Mouse (Mus musculus): Measurements from ENCODE around the gene Rgs16.

Gene Rgs16

GRCm38 (mm10) chr1:153721565-153722310, 18.4 kb upstream of the Rgs16 start:
- DNase-seq (ENCODE audit: low spot score): no peak

GRCm38 (mm10) chr1:153723426-153723825, 16.7 kb upstream of the Rgs16 start:
- no peak for DNase-seq (ENCODE audit: low spot score)

DNA sequence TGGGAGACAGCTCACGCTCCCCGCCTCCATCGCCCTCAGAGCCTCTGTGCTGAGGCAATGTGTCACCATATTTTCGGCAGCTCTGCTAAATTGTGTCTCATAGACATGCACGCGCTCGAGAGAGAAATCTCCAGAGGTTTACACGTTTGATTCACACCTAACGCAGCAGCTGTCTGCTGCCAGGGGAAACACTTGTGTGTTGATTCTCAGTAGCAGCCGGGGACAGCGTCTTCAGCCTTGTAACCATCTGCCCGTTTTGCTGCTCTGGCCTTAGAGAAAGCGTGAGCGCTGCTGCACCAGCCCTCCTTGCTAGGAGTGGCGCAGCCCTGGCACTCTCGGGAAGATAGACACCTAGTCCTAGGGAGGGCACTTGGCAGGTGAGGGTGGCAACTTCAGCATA, 13.5 kb upstream of the Rgs16 start:
- DNase-seq (ENCODE audit: low spot score): no peak

DNA sequence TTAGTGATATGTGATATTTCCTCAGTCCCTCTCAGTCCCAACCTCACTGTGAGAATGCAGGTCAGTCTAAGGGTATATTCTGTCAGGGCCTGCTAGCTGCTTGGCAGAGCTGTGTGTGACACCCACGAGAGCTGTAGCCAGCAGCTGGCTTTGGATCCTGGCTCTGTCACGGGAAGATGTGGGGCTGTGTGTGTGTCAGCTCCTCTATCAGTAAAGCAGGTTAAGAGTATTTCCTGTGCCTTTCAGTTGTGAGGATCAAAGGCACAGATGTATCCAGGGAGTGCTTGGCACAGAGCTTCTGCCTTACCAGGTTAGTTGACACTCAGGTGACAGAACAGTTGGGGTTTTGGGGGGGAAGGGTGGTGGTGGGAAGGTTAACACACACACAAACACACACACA, 10.3 kb upstream of the Rgs16 start:
- no peak for DNase-seq (ENCODE audit: low spot score)

- DNase-seq (ENCODE audit: low spot score): no peak
Observed at GRCm38 (mm10) chr1:153730671-153731070, 9.5 kb upstream of the Rgs16 start.

DNA sequence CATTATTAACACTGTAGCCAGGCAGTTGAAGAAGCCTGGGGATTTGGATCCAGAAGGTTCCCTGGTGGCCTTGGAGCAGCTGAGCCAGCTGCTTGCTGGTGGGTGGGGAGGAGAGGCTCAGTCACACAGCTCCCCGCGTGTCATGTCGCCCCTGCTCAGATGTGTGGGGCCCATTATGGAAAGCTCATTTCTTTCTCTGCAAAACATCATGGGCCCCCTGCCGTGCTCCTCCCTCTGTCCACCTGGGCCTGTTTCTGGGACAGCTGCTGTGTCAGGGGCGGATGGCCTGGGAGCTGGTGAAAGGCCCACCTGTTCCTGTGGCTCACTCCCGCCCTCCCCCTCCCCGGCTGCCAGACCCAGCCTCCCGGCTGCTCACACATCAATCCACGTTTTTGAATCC, 7.0 kb upstream of the Rgs16 start:
- DNase-seq (ENCODE audit: low spot score): no peak

DNA sequence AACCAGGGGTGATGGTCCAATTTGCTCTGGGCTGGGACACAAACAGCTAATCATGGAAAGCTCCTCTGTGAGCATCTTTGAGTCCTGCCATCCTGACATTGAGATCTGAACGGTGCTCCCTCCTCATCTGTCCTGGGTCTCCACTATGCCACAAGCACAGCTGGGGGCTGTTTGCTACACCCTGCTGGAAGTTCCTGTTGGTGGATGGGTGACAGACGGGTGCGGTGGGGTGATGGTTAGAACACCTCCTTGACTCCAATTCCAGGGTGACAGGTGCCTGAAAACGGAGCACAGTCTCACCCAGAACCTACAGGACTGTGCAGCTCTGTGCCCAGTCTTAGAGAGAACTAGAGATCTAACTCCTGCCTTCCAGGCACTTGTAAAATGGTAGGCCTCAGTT, 5.3 kb upstream of the Rgs16 start:
- no peak for DNase-seq (ENCODE audit: low spot score)

DNA sequence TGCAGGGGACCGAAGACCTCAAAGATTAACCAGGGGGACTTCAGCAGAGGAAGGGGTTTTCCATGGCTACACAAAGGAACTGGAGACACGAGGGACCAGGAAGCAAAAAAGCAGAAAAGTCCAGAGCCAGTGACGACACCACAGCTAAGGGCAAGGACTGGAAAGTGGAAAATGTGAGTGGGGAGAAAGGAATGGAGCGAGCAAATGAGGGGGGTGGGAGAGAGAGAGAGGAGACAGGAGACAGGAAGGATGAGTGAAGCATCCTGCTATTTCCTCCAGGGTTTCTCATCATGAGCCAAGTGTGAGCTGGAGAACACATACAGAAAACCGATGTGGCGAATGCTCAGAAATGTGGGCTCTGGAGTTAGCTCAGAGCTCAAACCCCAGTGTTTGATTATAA, 4.1 kb upstream of the Rgs16 start:
- DNase-seq (ENCODE audit: low spot score): no peak

DNA sequence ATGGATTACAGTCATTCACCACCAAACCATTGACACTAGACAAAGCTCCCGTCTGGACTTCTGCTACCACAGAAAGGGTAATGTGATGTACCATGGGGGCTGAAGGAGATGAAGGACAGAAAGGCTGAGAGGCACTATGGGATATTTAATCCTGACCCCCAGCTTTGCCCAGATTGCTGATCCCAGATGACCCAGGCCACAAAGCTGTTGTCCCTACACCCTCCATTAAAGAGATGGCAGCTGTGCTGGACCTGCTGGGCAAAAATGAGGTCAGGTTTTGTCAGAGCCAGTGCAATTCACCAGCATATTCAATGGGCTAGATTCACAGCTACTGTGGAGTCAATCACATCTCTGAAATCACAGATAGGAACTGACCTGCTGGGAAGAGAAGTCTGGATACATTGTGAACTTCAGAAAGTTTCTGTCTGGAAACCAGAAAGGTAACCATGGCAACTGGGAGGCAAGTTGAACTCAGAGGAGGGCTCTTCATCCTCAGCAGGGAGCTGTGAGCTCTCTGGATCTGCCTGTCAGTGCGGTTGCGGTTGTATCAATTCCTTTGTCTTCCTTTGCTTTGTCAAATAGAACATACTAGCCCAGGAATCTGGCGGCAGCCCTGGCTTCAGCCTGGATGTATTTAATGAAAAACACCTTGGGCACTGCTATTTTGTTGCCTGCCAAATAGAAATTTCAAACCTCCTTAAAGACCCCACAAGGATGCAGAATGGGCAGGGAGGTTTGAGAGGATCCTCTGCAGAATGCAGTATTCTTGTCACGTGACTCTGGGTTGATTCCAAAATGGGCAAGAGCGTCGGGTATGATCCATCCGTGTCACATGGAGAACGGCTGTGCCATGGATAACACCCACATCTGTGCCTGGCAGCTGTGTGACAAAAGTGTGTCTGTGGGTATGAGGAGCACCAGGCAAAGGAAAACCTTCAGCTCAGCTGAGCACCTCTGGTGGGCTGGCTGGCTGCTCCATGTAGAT, 2.8 kb upstream of the Rgs16 start:
- DNase-seq (ENCODE audit: low spot score): no peak

DNA sequence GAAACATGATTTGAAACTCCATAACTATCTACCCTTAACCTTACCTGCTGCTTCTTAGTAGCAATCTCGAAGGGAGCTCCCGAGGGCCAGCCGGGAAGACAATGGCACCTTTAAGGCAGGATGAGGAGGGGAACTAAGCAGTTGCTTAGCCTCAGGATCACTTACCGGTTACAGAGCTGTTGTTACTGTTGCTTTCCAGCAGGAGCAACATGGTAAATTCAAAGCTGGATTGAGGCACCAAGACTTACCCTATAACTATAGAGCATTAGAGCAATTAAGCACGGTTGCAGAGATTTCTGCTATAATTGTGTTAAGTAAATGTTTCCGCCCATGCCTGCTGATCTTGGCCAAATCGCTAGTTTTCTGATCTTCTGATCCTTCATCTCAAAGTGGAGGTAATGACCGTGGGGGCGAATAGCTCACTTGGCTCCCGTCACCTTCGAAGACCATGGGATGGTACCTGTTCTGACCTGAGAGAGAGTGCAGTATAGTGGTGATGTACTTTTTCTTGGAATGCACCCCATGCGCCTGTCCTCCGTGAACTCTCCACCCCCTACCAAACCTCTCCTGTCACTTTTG, 623 bp upstream of the Rgs16 start:
- no peak for DNase-seq (ENCODE audit: low spot score)

- no peak for DNase-seq (ENCODE audit: low spot score)
Observed at GRCm38 (mm10) chr1:153740775-153741400, 739 bp downstream of the Rgs16 start.

GRCm38 (mm10) chr1:153741551-153742316, 1.6 kb downstream of the Rgs16 start:
- DNase-seq (ENCODE audit: low spot score): no peak

DNA sequence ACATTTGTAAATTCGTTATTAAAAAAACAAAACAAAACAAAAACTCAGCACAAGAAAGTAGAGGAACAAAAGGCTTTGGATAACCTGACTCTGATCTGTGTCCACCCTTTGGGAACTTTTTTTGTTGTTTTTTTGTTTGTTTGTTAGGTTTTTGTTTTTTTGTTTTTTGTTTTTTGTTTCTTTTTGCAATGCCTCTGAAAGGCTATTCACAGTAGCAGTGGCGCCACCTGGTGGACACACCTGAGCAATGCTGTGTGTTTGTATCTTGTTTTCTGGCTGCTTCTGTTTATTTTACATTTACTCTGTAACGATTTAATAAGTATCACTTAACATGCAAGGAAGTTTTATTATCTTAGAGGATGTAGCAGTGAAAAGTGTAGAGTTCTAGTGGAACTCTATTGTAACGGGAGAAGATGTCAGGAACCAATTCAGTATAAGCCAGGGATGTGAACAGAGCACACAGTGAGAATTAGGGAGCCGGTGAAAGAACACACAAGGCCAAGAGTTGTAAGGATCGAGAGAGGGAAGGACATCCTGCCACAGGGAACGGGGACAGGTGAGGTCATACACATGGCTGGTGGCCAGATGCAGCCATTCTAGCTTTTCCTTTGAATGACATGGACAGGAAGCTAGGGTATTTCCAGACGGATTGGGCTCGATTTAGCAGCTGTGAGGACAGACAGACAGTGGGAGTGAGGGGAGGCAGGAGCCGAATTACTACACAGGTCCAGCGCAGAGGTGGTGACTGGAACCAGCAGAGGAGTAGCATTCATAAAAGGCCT, 2.4 kb downstream of the Rgs16 start:
- DNase-seq (ENCODE audit: low spot score): peak; percentile 55

GRCm38 (mm10) chr1:153746119-153746670, 6.0 kb downstream of the Rgs16 start:
- DNase-seq (ENCODE audit: low spot score): no peak

DNA sequence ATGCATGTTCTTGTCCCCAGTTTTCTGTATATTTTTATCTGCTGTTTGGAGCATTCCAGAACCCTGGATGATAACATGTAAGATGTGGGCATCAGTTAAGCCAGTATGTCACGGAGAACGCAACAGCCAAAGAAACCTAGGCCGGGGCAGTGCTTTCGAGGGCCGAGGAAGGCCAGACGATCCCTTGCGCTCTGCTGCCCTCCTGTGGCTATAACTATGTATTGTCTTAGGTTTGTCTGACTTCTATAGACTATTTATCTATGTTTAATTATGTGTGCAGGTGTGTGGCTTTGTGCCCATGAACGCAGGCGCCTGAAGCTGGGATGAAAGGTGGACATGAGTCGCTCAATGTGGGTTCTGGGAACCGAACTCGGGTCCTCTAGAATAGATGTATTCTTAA, 6.6 kb downstream of the Rgs16 start:
- DNase-seq (ENCODE audit: low spot score): no peak

DNA sequence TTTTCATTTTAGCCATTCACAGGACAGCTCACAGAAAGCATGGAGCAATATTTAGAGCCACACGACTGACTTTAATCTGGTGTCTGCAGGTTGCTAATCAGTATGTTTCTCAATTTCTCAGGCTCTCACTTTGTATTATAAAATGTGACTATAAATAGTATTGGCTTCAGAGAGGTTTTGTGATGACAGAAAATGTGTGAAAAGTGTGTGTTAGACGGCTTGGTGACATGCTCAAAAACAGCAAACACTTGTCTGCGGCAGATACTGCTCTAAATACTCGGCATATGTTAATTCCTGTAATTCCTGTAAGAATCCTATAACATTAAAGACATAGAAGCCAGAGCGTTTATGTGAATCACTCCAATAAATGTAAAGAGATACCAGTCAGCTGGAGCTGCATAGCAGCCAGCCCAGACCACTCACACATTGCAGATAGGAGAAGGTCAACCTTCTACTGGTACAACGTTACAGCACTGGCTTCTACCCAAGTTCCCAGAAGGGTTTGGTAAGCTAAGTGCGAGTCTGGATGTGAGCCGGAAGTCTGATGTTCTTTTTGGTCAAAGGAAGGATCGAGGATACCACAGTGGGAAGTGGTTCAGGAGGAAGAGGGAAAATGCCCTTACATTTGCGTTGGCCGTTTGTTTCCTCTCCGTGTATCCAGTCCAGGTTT, 7.8 kb downstream of the Rgs16 start:
- DNase-seq (ENCODE audit: low spot score): no peak

- no peak for DNase-seq (ENCODE audit: low spot score)
Observed at GRCm38 (mm10) chr1:153748549-153748948, 8.4 kb downstream of the Rgs16 start.

- DNase-seq (ENCODE audit: low spot score): peak; percentile 44
Observed at GRCm38 (mm10) chr1:153749211-153749801, 9.2 kb downstream of the Rgs16 start, which contains the start of gene Rnasel. Gene Rnasel, plus strand, starts transcription at chr1:153749426.

- DNase-seq (ENCODE audit: low spot score): no peak
Observed at GRCm38 (mm10) chr1:153750054-153750453, 9.9 kb downstream of the Rgs16 start.
